Mouse (Mus musculus) retina, postnatal 1 day (tissue): ENCODE results near the gene Gm34302.
"Not testable (repeated sequence)": the region's sequence is repeated elsewhere in the genome, so short reads cannot be mapped to it uniquely, and the experiment has no call there.

ENCODE experiments used
- DNase-seq: peaks from one replicate; pipeline ENCODE4 v3.0.0-alpha.2; 2012

Gene Gm34302

DNA sequence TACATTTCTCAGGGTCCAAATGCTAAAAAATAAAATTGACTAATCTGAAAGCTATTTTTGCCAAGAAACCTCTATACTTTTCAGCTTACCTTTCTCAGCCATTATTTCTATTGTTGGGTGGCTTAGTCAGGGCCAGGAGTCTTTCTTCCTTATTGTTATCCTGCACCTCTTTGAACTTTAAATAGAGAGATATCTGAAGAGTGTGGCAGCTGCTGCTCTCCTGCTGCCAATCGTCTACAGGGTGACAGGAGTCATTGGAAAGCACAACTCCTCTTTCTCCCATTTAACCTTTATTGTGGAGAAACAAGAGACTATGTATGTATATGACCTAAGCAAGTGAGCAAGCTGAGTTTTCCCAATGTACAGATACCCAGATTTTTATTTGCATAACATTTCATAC lies at the start of gene Gm34302:
TSS of gene Gm34302 (minus strand) at position 154 of the 400 bp plus-strand sequence.
- no peak for DNase-seq

DNA sequence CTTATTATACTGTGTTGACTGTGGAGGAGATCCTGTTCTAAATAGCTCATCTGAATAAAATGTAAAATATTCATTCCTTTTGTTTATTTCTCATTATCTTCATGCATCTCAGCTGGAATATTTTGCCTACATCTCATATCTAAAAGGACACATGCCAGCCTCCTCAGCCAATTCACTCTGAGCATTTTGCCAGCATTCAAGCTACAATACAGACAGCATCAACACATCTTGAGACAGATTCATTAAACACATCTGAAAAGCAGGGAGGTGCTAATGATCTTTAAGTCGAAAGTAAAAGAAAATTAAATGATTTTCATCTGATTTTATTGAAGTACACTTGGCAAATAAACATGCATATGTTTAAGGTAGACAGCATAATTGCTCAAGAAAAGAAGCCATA lies 48.2 kb upstream of the Gm34302 start:
- DNase-seq, result no peak

DNA sequence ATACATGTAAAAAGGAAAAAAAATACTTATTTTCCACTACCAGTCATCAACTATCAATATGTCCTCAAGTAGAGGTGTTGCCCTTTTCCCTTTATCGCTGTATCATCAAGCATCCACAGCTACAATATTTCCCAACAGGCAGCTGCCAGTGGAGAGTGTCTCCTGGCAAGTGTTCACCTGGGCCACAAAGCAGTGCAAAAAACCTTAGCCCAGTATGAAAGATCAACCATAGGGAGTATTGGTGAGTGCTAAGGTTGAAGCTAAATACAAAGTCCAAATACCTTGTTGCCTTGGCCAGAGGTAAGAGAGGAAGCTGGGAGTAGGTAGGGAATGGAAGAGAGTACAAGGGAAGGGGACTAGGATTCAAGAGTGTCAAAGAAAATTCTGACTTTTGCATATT lies 34.0 kb upstream of the Gm34302 start:
- no peak for DNase-seq

DNA sequence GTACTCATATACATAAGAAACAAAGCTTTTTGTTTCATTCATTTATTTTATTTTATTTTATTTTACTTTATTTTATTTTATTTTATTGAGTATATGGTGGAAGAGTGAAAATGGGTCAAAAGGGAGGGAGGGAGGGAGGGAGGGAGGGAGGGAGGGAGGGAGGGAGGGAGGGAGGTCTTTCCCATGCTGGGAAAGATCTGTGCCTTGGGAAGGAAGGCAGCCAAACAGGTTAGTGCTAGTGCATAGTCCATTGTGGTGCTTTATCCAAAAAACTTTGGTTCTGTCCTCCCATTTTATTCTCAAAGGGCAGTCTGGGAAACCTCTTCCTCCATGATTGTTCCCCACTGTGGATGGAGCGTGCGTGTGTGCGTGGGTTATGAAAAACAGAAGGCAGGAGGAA lies 32.6 kb upstream of the Gm34302 start:
- DNase-seq, result not testable (repeated sequence)

DNA sequence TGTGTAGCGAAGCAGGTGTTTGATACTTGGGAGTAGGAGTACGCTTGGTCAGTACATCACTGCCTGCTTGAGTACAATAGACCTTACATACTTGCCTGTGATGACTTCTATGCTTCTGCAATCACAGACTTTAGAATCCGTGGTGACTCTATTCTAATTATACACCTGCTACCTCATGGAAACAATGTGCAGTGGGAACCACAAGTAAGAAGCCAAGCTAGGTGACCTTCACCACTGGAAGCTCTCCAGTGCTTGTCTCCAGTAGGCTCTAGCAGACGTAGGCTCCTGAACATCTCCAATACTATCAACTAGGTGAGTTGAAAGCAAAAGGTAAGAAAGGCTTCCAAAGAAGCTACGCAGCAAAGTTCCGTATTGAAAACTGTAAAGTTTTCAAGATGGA lies 27.6 kb upstream of the Gm34302 start:
- no peak for DNase-seq

DNA sequence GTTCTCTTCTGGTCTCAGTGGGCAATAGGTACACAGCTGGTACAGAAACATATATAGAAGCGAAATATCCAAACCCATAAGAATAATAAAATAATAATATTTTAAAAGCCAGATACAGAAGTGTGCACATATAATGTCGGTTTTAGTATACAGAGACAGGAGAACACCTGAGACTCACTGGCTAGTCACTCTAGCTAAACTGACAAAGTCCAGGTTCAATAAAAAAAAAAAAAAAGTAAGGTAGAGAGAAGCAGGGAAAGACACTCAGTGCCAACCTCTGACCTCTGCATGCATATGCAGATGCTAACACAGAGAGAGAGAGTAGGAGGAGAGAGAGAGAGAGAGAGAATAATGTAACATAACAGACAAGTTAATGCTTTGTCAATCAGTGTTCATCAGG lies 25.8 kb upstream of the Gm34302 start:
- DNase-seq, result no peak

DNA sequence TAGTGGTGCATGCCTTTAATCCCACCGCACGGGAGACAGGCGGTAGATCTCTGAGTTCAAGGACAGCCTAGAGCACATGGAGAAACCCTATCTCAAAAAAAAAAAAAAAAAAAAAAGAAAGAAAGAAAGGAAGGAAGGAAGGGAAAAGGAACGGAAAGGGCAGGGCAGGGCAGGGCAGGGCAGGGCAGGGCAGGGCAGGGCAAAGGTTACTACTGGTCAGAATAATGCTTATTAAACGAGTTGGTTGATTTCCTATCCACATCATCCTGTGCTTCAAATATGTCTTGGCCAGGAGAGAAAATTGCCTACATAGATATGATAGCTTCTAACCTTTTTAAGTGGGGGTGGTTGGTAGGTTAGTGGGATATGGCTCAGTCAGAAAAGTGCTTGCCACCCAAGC lies 25.2 kb upstream of the Gm34302 start:
- no peak for DNase-seq

DNA sequence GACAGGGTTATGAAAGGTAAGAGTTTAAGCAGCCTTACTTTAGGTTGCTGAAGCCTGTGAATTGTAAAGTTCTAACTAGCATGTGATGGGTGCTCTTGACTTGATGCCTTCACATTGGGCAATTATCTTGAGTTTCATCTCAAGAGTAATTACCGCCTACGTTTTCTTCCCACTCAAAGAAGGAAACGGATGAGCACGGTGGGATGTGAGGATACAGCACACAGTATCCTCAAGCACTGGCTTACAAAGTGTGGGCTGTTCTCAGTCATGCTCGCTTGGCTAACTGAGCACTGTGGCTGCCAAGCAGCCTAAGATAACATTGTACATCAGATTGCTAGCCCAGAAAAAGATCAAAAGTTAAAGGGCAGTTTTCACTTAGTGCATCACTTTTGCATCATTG lies 20.8 kb upstream of the Gm34302 start:
- no peak for DNase-seq

DNA sequence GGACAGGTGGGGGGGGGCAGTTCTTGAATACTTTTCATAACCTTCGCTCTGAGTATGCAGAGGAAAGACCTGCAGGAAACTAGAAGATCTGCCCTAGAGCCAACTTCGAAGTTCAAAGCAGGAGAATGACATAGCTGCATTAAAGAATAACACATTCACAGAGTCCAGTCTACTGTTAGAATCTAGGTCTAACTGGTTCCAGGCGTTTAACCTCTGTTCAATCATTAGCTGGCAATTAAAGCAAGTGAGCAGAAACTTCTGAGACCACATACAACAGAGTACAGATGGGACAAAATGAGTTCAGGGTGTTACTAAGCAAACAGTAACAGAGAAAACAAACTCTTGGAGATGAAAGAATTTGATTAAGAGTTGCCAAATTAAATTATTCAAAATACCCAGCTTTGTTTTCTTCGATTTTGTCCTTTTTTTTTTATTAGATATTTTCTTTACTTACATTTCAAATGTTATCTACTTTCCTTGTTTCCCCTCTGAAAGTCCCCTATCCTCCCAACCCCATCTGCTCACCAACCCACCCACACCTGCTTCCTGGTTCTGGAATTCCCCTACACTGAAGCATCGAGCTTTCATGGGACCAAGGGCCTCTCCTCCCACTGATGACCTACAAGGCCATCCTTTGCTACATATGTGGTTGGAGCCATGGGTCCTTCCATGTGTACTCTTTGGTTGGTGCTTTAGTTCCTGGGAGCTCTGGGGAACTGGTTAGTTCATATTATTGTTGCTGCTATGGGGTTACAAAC lies 11.1 kb upstream of the Gm34302 start:
- DNase-seq, result no peak

DNA sequence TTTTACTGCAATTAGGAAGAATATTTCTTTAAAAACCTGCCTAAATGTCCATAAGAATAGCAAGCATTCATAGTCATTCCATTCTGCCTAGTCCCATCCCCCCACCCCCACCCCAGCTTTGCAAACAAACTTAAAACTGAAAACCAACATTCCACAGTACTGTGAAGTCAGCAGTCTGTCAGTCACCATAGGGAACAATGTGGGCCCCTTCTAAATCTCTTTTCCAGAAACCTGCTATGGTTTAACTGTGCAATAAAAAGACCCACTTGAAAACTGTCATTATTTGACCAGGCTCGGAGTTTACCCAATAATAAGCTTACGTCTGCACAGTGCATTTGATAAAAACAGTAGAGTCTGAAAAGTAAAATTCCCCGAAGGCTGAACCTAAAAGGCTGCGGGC lies 9.9 kb upstream of the Gm34302 start:
- DNase-seq, result no peak

DNA sequence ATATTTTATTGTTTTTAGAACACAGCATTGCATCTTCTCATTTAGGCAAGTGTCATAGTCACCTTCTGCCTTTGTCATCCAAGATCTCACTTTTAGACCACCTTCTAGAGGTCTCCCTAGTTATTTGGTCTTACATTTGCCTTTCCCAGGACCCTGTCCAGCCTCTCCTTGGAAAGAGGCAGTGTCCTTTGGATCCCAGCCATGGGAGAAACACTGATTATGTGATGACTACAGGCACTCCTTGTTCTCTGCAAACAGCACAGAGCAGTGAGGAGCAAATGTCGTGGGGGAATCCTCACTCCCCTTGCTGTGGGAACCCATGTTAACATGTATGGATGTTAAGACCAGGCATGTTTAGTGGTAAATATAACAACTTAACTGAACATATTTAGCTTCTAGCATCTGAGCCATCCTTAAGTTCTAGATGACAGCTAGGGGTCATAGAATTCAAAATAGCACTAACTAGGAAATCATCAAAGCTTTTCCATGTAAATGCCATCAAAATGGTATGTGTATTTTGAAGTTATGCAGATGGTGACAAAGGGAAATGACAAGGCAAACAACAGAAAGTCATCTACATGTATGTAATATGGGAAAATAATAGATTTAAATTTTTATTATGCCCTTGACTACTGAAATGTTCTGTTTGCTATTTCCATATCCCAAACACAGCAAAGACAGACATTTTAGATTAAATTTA lies 43.1 kb downstream of the Gm34302 start:
- DNase-seq, result no peak

DNA sequence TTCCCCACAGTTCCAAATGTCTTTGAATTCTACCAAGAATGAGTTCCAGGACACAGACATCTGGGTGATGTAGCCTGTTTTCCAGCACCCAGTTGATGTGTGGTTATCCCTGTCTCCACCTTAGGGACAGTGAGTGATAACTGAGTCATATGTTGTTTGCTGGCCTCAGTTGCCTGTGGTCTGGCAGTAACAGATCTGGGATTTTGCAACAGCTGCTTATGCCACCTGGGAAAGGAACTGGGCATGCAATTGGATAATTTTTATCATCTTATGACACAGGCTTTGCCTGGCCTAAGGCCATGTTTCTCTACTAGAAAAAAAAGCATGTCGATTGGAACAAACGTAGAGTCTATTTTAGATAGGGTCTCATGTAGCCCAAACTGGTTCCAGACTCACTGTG lies 43.9 kb downstream of the Gm34302 start:
- DNase-seq, result no peak

DNA sequence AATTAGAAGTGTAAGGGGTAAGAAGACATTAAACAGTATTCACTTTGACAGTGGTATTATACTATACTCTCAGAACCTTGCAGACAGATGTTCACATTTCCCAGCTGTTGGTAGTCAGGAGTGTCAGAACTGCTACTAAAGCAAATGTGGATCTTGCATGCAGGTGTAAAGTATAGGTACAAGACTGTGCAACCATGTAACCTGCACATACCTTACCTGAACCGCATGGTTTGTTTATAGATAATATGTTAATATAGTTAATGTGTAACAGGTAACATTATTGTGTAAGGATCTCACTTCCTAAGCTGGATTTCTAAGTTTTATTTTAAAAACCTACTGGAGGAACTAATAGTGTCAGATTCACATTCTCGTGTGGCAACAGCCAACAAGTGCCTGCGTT lies 44.8 kb downstream of the Gm34302 start:
- no peak for DNase-seq
